Mouse (Mus musculus): ENCODE data around the gene Cd300e.

DNA sequence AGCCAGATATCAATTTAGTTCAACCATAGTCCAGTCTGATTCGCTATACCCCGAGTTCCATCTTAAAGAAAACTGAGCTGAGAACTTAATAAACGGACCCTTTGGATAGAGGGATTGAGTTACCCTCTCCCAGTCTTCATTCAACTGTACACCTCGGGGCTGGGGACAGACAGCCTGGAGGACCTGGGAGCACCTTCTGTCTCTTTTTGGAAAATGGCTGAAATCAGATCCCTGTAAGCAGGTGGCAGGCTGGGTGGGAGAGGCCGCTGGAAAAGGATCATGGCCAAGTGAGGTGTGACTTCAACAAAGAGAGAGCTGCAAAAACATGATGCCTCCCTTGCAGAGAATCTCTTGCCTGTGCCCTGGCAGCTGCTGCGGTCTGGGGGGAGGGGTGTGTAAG lies 20.2 kb upstream of the Cd300e start:
- TF ChIP-seq CTCF (conservative IDR thresholded peaks at IDR 0.05; ENCODE audit: insufficient read depth, insufficient read length, low read depth, low read length) (no peak), POLR2A (IDR thresholded peaks at IDR 0.05; ENCODE audit: low read depth, low read length) (no peak)

All from kidney, adult 2 months (tissue).